Mouse (Mus musculus) liver, adult 2 months (tissue): ENCODE measurements at regions not wholly inside any gene's neighbourhood (a gene's known extent, or its start where the extent isn't known, plus 50 kb on each side); places are given as distances from the start of the nearest gene placed in this dataset.

Experiments
- DNase-seq: peaks from one replicate; pipeline ENCODE4 v3.0.0-alpha.2; 2011; ENCODE audit warnings: low read depth, low spot score; ENCODE audit errors: extremely low read depth
- H3K27ac ChIP-seq: fragments of 200-500 bp; replicated peaks from 2 replicates; pipeline ENCODE4 v1.5.1; 2012; ENCODE audit warnings: low read depth, mild to moderate bottlenecking, control low read depth, inconsistent platforms, low read length; ENCODE audit not compliant: insufficient read depth
- H3K27me3 ChIP-seq: fragments of 200-500 bp; 2 replicates; pipeline ENCODE4 v1.6.1; 2012; ENCODE audit warnings: mild to moderate bottlenecking, moderate library complexity, low read length, inconsistent platforms; ENCODE audit not compliant: control insufficient read depth, insufficient read depth
- H3K36me3 ChIP-seq: fragments of 200-500 bp; 2 replicates; pipeline ENCODE4 v1.6.1; 2012; ENCODE audit warnings: low read length, inconsistent platforms; ENCODE audit not compliant: control insufficient read depth, insufficient read depth
- H3K4me1 ChIP-seq: fragments of 200-500 bp; 2 replicates; pipeline ENCODE4 v1.6.1; 2011; ENCODE audit warnings: low read length; ENCODE audit not compliant: control insufficient read depth, insufficient read depth
- H3K4me3 ChIP-seq: fragments of 200-500 bp; 2 replicates; pipeline ENCODE4 v1.5.1; 2011; ENCODE audit warnings: low read depth, mild to moderate bottlenecking, control low read depth, low read length, moderate library complexity; ENCODE audit not compliant: insufficient read depth
- H3K79me2 ChIP-seq: fragments of 200-500 bp; 2 replicates; pipeline ENCODE4 v1.6.1; 2012; ENCODE audit warnings: inconsistent platforms, mild to moderate bottlenecking, low read length, moderate library complexity; ENCODE audit not compliant: control insufficient read depth, insufficient read depth
- H3K9ac ChIP-seq: fragments of 200-500 bp; 2 replicates; pipeline ENCODE4 v1.6.1; 2012; ENCODE audit warnings: low read depth, mild to moderate bottlenecking, control low read depth, inconsistent platforms, low read length
- CTCF ChIP-seq: fragments of 200-500 bp; IDR thresholded peaks from 2 replicates; pipeline ENCODE4 v1.5.1; 2011; ENCODE audit warnings: low read depth, low read length, control low read depth
- POLR2A ChIP-seq: fragments of 200-500 bp; IDR thresholded peaks from 2 replicates; pipeline ENCODE4 v1.6.1; 2011; ENCODE audit warnings: low read length, control low read depth; ENCODE audit not compliant: insufficient read depth; ENCODE audit errors: extremely low read depth
- WGBS: fragments of 180-500 bp; shearing (Covaris S2); methylation state at CpG from one replicate; pipeline ENCODE4 v1.1.7; 2018; 5-methylcytosine and 5-hydroxymethylcytosine counted together

GRCm38 (mm10) chr10:21517721-21518120, 75.2 kb upstream of the 1700020N01Rik start:
- DNase-seq: no peak
- H3K27ac ChIP-seq: no peak overlapping the region
- H3K4me1 ChIP-seq: no peaks in the 10 kb centered on the region
- 92% methylated on average over 6 of the region's 6 CpGs for WGBS
- no peak for TF ChIP-seq CTCF
- no peak for TF ChIP-seq POLR2A
- H3K4me3 ChIP-seq: no peak overlapping the region
- no peaks in the 10 kb centered on the region for H3K36me3 ChIP-seq
- no peaks in the 10 kb centered on the region for H3K79me2 ChIP-seq
- no peaks in the 10 kb centered on the region for H3K27me3 ChIP-seq
- H3K9ac ChIP-seq: no peak overlapping the region

GRCm38 (mm10) chr10:21520854-21521253, 72.1 kb upstream of the 1700020N01Rik start:
- WGBS: 87% methylated on average over 9 of the region's 9 CpGs
- TF ChIP-seq POLR2A (no peak), CTCF (no peak)
- no peak overlapping the region for H3K9ac ChIP-seq
- H3K27me3 ChIP-seq: no peaks in the 10 kb centered on the region
- DNase-seq: no peak
- H3K27ac ChIP-seq: no peak overlapping the region
- H3K4me3 ChIP-seq: no peak overlapping the region
- no peaks in the 10 kb centered on the region for H3K36me3 ChIP-seq
- H3K4me1 ChIP-seq: no peaks in the 10 kb centered on the region
- no peaks in the 10 kb centered on the region for H3K79me2 ChIP-seq

GRCm38 (mm10) chr10:21525555-21525954, 67.4 kb upstream of the 1700020N01Rik start:
- Histone ChIP-seq H3K4me3 (no peak overlapping the region), H3K9ac (no peak overlapping the region), H3K27ac (no peak overlapping the region), H3K36me3 (no peaks in the 10 kb centered on the region), H3K79me2 (no peaks in the 10 kb centered on the region), H3K4me1 (no peaks in the 10 kb centered on the region), H3K27me3 (no peaks in the 10 kb centered on the region)
- no peak for TF ChIP-seq CTCF
- TF ChIP-seq POLR2A: no peak
- 82% methylated on average over 2 of the region's 2 CpGs for WGBS
- no peak for DNase-seq

- no peak overlapping the region for H3K9ac ChIP-seq
- no peak for DNase-seq
- WGBS: 94% methylated on average over 3 of the region's 3 CpGs
Measured at GRCm38 (mm10) chr10:21528396-21528795, 64.5 kb upstream of the 1700020N01Rik start.

GRCm38 (mm10) chr10:21529098-21529749, 63.7 kb upstream of the 1700020N01Rik start:
- 72% methylated on average over 10 of the region's 10 CpGs for WGBS
- TF ChIP-seq CTCF (no peak), POLR2A (no peak)
- no peak overlapping the region for H3K9ac ChIP-seq
- H3K36me3 ChIP-seq: no peaks in the 10 kb centered on the region
- H3K27ac ChIP-seq: no peak overlapping the region
- no peaks in the 10 kb centered on the region for H3K79me2 ChIP-seq
- DNase-seq: no peak
- H3K27me3 ChIP-seq: no peaks in the 10 kb centered on the region
- no peaks in the 10 kb centered on the region for H3K4me1 ChIP-seq
- no peak overlapping the region for H3K4me3 ChIP-seq

More at GRCm38 (mm10) chr10:21528396-21528795, 64.5 kb upstream of the 1700020N01Rik start:
- H3K4me1 ChIP-seq: no peaks in the 10 kb centered on the region
- H3K36me3 ChIP-seq: no peaks in the 10 kb centered on the region
- H3K27me3 ChIP-seq: no peaks in the 10 kb centered on the region
- no peak for TF ChIP-seq POLR2A
- TF ChIP-seq CTCF: no peak
- H3K79me2 ChIP-seq: no peaks in the 10 kb centered on the region
- no peak overlapping the region for H3K4me3 ChIP-seq
- no peak overlapping the region for H3K27ac ChIP-seq

GRCm38 (mm10) chr10:21532142-21532541, 60.8 kb upstream of the 1700020N01Rik start:
- DNase-seq: no peak
- no peaks in the 10 kb centered on the region for H3K79me2 ChIP-seq
- H3K36me3 ChIP-seq: no peaks in the 10 kb centered on the region
- H3K4me3 ChIP-seq: no peak overlapping the region
- 64% methylated on average over 1 of the region's 1 CpGs for WGBS
- no peak overlapping the region for H3K9ac ChIP-seq
- no peaks in the 10 kb centered on the region for H3K27me3 ChIP-seq
- TF ChIP-seq CTCF (no peak), POLR2A (no peak)
- no peak overlapping the region for H3K27ac ChIP-seq
- no peaks in the 10 kb centered on the region for H3K4me1 ChIP-seq
